Mouse (Mus musculus) ES-Bruce4 (cell line): ENCODE results near the gene Wdr64.

Experiments used
- CTCF ChIP-seq: IDR thresholded peaks from one replicate; pipeline ENCODE4 v1.8.1; 2011; ENCODE audit warnings: low read depth, low read length
- EP300 ChIP-seq: IDR thresholded peaks from 2 replicates; pipeline ENCODE4 v1.6.1; 2011; ENCODE audit warnings: low read depth, low read length; ENCODE audit not compliant: insufficient read depth

- TF ChIP-seq CTCF (no peak), EP300 (no peak)
Observed at GRCm38 (mm10) chr1:175811625-175812024, 113.2 kb downstream of the Wdr64 start.
